Mouse (Mus musculus) left cerebral cortex, adult 8-10 months (tissue): ENCODE results near the gene Txndc12. TPM values are rescaled to one million over a fixed set of nuclear protein-coding genes. Genes with fewer than 3 reads are reported as not detected.

Source experiments
- DNase-seq, 2 experiments: peaks; one replicate each; pipeline ENCODE4 v3.0.0; 2022; ENCODE audit warnings: low spot score in 2 of 2
- total RNA-seq, 4 experiments: library from RNA; stranded (reverse); gene quantifications; 2 replicates each; pipeline ENCODE4 v1.2.4; 2022

Txndc12 gene
- total RNA-seq, 4 experiments from 2014 or later: 31.3 to 38.6 (median 36.9) TPM

- DNase-seq: no peak
These were observed 11.6 kb downstream of the Txndc12 start for GRCm38 (mm10) chr4:108845824-108846569.

- peak; percentile 69 to 71 for DNase-seq
These were observed 13.5 kb downstream of the Txndc12 start, which contains the start of gene Kti12 for GRCm38 (mm10) chr4:108847715-108848504. TSS of gene Kti12 (plus strand) at chr4:108847785.

GRCm38 (mm10) chr4:108848505-108848848, 14.1 kb downstream of the Txndc12 start, which contains the start of gene A730015C16Rik:
TSS of gene A730015C16Rik (minus strand) at chr4:108848619.
- no peak for DNase-seq

- no peak for DNase-seq
These were observed 32.4 kb downstream of the Txndc12 start for GRCm38 (mm10) chr4:108866806-108867205.

- peak; percentile 50 to 75 for DNase-seq
These were observed 35.5 kb downstream of the Txndc12 start for GRCm38 (mm10) chr4:108869730-108870374.

- DNase-seq: no peak
These were observed 39.3 kb downstream of the Txndc12 start for GRCm38 (mm10) chr4:108873746-108874145.

GRCm38 (mm10) chr4:108877901-108878300, 43.5 kb downstream of the Txndc12 start:
- DNase-seq: no peak

- peak; percentile 6 to 24 for DNase-seq
These were observed 44.8 kb downstream of the Txndc12 start, which contains the start of gene Rab3b for GRCm38 (mm10) chr4:108878963-108879822. TSS of gene Rab3b (plus strand) at chr4:108879063.

GRCm38 (mm10) chr4:108883815-108884214, 49.4 kb downstream of the Txndc12 start:
- no peak for DNase-seq

- no peak for DNase-seq
These were observed 53.1 kb downstream of the Txndc12 start for GRCm38 (mm10) chr4:108887456-108887855.

- peak in 1 of 2 experiments; percentile 43 for DNase-seq
These were observed 56.5 kb downstream of the Txndc12 start for GRCm38 (mm10) chr4:108890876-108891275.

- DNase-seq: no peak
These were observed 66.0 kb downstream of the Txndc12 start for GRCm38 (mm10) chr4:108900421-108900820.

- DNase-seq: no peak
These were observed 68.5 kb downstream of the Txndc12 start for GRCm38 (mm10) chr4:108902886-108903285.

GRCm38 (mm10) chr4:108903346-108903745, 68.9 kb downstream of the Txndc12 start:
- DNase-seq: no peak

- no peak for DNase-seq
These were observed 69.7 kb downstream of the Txndc12 start for GRCm38 (mm10) chr4:108904076-108904475.

GRCm38 (mm10) chr4:108904790-108905189, 70.4 kb downstream of the Txndc12 start:
- DNase-seq: no peak

GRCm38 (mm10) chr4:108905859-108906258, 71.5 kb downstream of the Txndc12 start:
- peak in 1 of 2 experiments; percentile 44 for DNase-seq

- DNase-seq: no peak
These were observed 73.1 kb downstream of the Txndc12 start for GRCm38 (mm10) chr4:108907475-108907874.

- no peak for DNase-seq
These were observed 75.5 kb downstream of the Txndc12 start for GRCm38 (mm10) chr4:108909872-108910425.
